Mouse (Mus musculus) midbrain, postnatal 0 days (tissue): Measurements from ENCODE around the gene Ndufa4. TPM values are rescaled to one million over a fixed set of nuclear protein-coding genes. Genes with fewer than 3 reads are reported as not detected.

ENCODE experiments used
- ATAC-seq: fragments of 200-750 bp; cut with Nextera tagmentation; 2 replicates; pipeline ENCODE4 v1.8.0; 2017; ENCODE audit warnings: moderate number of reproducible peaks, mild to moderate bottlenecking, moderate TSS enrichment, moderate library complexity; ENCODE audit not compliant: low FRiP score
- DNase-seq: peaks from one replicate; pipeline ENCODE4 v3.0.0-alpha.2; 2015; ENCODE audit warnings: low spot score
- H3K27ac ChIP-seq: fragments of 300-500 bp; sonication (generic); 2 replicates; pipeline ENCODE4 v1.5.1; 2014; ENCODE audit warnings: low read depth, mild to moderate bottlenecking, low read length, mixed read lengths
- H3K27me3 ChIP-seq: fragments of 300-500 bp; sonication (generic); 2 replicates; pipeline ENCODE4 v1.6.1; 2014; ENCODE audit warnings: low read length, control low read depth, mixed read lengths; ENCODE audit not compliant: insufficient read depth
- H3K36me3 ChIP-seq: fragments of 300-500 bp; sonication (generic); 2 replicates; pipeline ENCODE4 v1.6.1; 2014; ENCODE audit warnings: low read length, control low read depth, mixed read lengths; ENCODE audit not compliant: insufficient read depth
- H3K4me1 ChIP-seq: fragments of 300-500 bp; sonication (generic); 2 replicates; pipeline ENCODE4 v1.6.1; 2014; ENCODE audit warnings: mild to moderate bottlenecking, control low read depth, antibody characterized with exemption, low read length, mixed read lengths; ENCODE audit not compliant: insufficient read depth
- H3K4me2 ChIP-seq: fragments of 300-500 bp; sonication (generic); 2 replicates; pipeline ENCODE4 v1.6.1; 2014; ENCODE audit warnings: low read depth, mild to moderate bottlenecking, low read length, mixed read lengths; ENCODE audit not compliant: poor library complexity, severe bottlenecking
- H3K4me3 ChIP-seq: fragments of 300-500 bp; sonication (generic); 2 replicates; pipeline ENCODE4 v1.5.1; 2014; ENCODE audit warnings: low read depth, mild to moderate bottlenecking, low read length, moderate library complexity
- H3K9ac ChIP-seq: fragments of 300-500 bp; sonication (generic); replicated peaks from 2 replicates; pipeline ENCODE4 v1.6.1; 2014; ENCODE audit warnings: mild to moderate bottlenecking, low read length, moderate library complexity, mixed read lengths; ENCODE audit not compliant: poor library complexity, severe bottlenecking
- H3K9me3 ChIP-seq: fragments of 300-500 bp; sonication (generic); 2 replicates; pipeline ENCODE4 v1.6.1; 2016; ENCODE audit warnings: low read length, control low read depth
- CTCF ChIP-seq: IDR thresholded peaks from 2 replicates; pipeline ENCODE4 v1.5.1; 2016; ENCODE audit warnings: antibody characterized with exemption, mild to moderate bottlenecking
- WGBS: fragments of 180-500 bp; shearing (Covaris S2); extraction: QIAGEN DNeasy Blood & Tissue Kit; methylation state at CpG from one replicate; pipeline ENCODE4 v1.1.7; 2014; 5-methylcytosine and 5-hydroxymethylcytosine counted together
- polyA plus RNA-seq: library from polyadenylated mRNA; unstranded; fragments of >200 nt; fragmentation: Nextera tagmentation; extraction: Ambion mirVana; gene quantifications from 2 replicates; pipeline ENCODE4 v1.2.1, GENCODE M21; 2015
- total RNA-seq: library from RNA; depleted of rRNA; stranded (reverse); fragments of >200 nt; gene quantifications from 2 replicates; pipeline ENCODE4 v1.2.3, GENCODE M21; 2014; rRNA removed

Ndufa4 gene
- 539 and 603 TPM in 2 replicates for total RNA-seq
- polyA plus RNA-seq: 1,360 and 1,495 TPM in 2 replicates

GRCm38 (mm10) chr6:11907269-11908032, at the start of gene Ndufa4, which contains the start of gene Phf14:
Gene Ndufa4 (minus strand): TSS chr6:11907497.
Gene Phf14 (plus strand): TSS chr6:11907809.
- no peaks in the 10 kb centered on the region for H3K27me3 ChIP-seq
- TF ChIP-seq CTCF: peak; percentile 15; the same call in 1 of the 2 replicates
- WGBS: under 1% methylated on average over 59 of the region's 59 CpGs
- no peaks in the 10 kb centered on the region for H3K9me3 ChIP-seq
- DNase-seq (peak; percentile 94), ATAC-seq (peak; percentile 97)
- H3K4me1 ChIP-seq: 0 out of 2 replicates have a peak, but pooled peaks cover 8% of the 10 kb centered on the region
- peak within 1 kb of the TSS; percentile 80 for H3K4me3 ChIP-seq
- peaks cover 3% of the 10 kb centered on the region; the same call in 1 of the 2 replicates for H3K36me3 ChIP-seq
- peak within 1 kb of the TSS; percentile 77 for H3K27ac ChIP-seq
- peak within 1 kb of the TSS; percentile 61 for H3K4me2 ChIP-seq
- peak within 1 kb of the TSS; percentile 96 for H3K9ac ChIP-seq

GRCm38 (mm10) chr6:11948100-11948499, 40.8 kb upstream of the Ndufa4 start:
- Histone ChIP-seq H3K4me3 (no peak overlapping the region), H3K4me1 (no peaks in the 10 kb centered on the region), H3K36me3 (peaks cover 6% of the 10 kb centered on the region; the same call in 1 of the 2 replicates), H3K4me2 (no peak overlapping the region), H3K27me3 (no peaks in the 10 kb centered on the region), H3K9ac (no peak overlapping the region), H3K27ac (no peak overlapping the region), H3K9me3 (no peaks in the 10 kb centered on the region)
- DNase-seq (no peak), ATAC-seq (no peak)
- WGBS: 90% methylated on average over 1 of the region's 1 CpGs
- no peak for TF ChIP-seq CTCF

GRCm38 (mm10) chr6:11942089-11942488, 34.8 kb upstream of the Ndufa4 start:
- Histone ChIP-seq H3K4me1 (no peaks in the 10 kb centered on the region), H3K27ac (no peak overlapping the region), H3K27me3 (no peaks in the 10 kb centered on the region), H3K9ac (no peak overlapping the region), H3K36me3 (peaks cover 6% of the 10 kb centered on the region; the same call in 1 of the 2 replicates), H3K4me3 (no peak overlapping the region), H3K9me3 (no peaks in the 10 kb centered on the region), H3K4me2 (no peak overlapping the region)
- TF ChIP-seq CTCF: no peak
- no peak for ATAC-seq
- no peak for DNase-seq
- 92% methylated on average over 4 of the region's 4 CpGs for WGBS

- H3K27ac ChIP-seq: no peak overlapping the region
- H3K27me3 ChIP-seq: no peaks in the 10 kb centered on the region
- ATAC-seq (no peak), DNase-seq (no peak)
- H3K4me1 ChIP-seq: no peaks in the 10 kb centered on the region
- H3K4me3 ChIP-seq: no peak overlapping the region
- TF ChIP-seq CTCF: no peak
- no peak overlapping the region for H3K9ac ChIP-seq
- peaks cover 6% of the 10 kb centered on the region; the same call in 1 of the 2 replicates for H3K36me3 ChIP-seq
- H3K4me2 ChIP-seq: no peak overlapping the region
- H3K9me3 ChIP-seq: no peaks in the 10 kb centered on the region
Observed at GRCm38 (mm10) chr6:11940895-11941294, 33.6 kb upstream of the Ndufa4 start.

- Histone ChIP-seq H3K4me1 (no peaks in the 10 kb centered on the region), H3K36me3 (no peaks in the 10 kb centered on the region), H3K4me3 (no peak overlapping the region), H3K9me3 (no peaks in the 10 kb centered on the region), H3K9ac (no peak overlapping the region), H3K27me3 (no peaks in the 10 kb centered on the region), H3K27ac (no peak overlapping the region), H3K4me2 (no peak overlapping the region)
- DNase-seq (no peak), ATAC-seq (no peak)
- WGBS: 97% methylated on average over 7 of the region's 7 CpGs
- no peak for TF ChIP-seq CTCF
Observed at GRCm38 (mm10) chr6:11933403-11933802, 26.1 kb upstream of the Ndufa4 start.

- 0 out of 2 replicates have a peak overlapping the region, but pooled peaks have one; percentile 97 for H3K9ac ChIP-seq
- H3K4me2 ChIP-seq: peak overlapping the region; percentile 64
- H3K4me3 ChIP-seq: peak overlapping the region; percentile 58; the same call in 1 of the 2 replicates
- DNase-seq (no peak), ATAC-seq (no peak)
- WGBS: 77% methylated on average over 6 of the region's 6 CpGs
- TF ChIP-seq CTCF: no peak
- peaks cover 8% of the 10 kb centered on the region; the same call in 1 of the 2 replicates for H3K4me1 ChIP-seq
- no peaks in the 10 kb centered on the region for H3K27me3 ChIP-seq
- no peaks in the 10 kb centered on the region for H3K9me3 ChIP-seq
- H3K27ac ChIP-seq: no peak overlapping the region
- 0 out of 2 replicates have a peak, but pooled peaks cover 4% of the 10 kb centered on the region for H3K36me3 ChIP-seq
Observed at GRCm38 (mm10) chr6:11927485-11927884, 20.2 kb upstream of the Ndufa4 start.
